Mouse (Mus musculus): ENCODE measurements at regions not wholly inside any gene's neighbourhood (a gene's known extent, or its start where the extent isn't known, plus 50 kb on each side); places are given as distances from the start of the nearest gene placed in this dataset.

DNA sequence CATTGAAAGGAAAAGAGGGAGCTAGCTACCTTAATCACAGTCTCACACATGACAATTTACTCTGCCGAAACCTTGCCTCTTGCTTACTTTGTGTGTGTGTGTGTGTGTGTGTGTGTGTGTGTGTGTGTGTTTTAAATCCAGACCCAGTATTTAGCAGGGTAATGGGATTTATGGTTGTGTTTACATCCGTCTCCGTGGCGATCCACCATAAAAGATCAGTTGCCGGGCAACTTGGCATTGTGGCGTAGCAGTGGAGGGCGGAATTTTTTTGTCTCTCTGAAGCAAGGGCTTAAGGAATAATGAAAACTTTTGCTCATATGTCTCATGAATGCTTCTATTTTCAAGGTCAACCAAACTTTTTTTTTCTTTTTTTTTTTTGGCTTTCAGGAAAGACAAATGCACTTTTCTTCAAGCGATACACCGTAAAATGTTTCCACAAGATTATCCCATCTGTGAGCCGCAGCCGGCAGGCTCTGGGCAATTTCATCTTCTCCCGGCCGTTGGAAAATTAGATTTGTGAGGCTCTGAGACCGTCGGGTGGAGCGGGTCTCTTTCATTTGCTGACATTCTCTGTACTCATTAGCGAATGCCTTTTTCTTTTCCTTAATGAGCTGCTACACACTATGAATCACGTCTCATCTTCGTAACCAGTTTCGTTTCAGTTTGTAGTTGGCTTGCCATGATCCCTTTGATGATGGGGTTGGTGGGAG, 53.9 kb upstream of the Ptch1 start:
- 21% methylated on average over 20 of the region's 20 CpGs for WGBS
- no peaks in the 10 kb centered on the region for H3K36me3 ChIP-seq
- H3K9ac ChIP-seq = no peak overlapping the region
- no peaks in the 10 kb centered on the region for H3K9me3 ChIP-seq
- 0 out of 2 replicates have a peak, but pooled peaks have one; percentile 75 for ATAC-seq (ENCODE audit: insufficient number of reproducible peaks, insufficient read depth, low FRiP score, low TSS enrichment, low read depth)
- peaks cover 4% of the 10 kb centered on the region; the same call in 1 of the 2 replicates for H3K4me1 ChIP-seq
- peak overlapping the region; percentile 51 for H3K4me2 ChIP-seq
- 0 out of 2 replicates have a peak overlapping the region, but pooled peaks have one; percentile 9 for H3K27ac ChIP-seq
- H3K4me3 ChIP-seq = peak overlapping the region; percentile 25
- no peaks in the 10 kb centered on the region for H3K27me3 ChIP-seq

GRCm38 (mm10) chr13:63627894-63628287, 54.5 kb upstream of the Ptch1 start:
- Histone ChIP-seq H3K4me3 (peak overlapping the region; percentile 25; the same call in 1 of the 2 replicates), H3K9me3 (no peaks in the 10 kb centered on the region), H3K27me3 (no peaks in the 10 kb centered on the region), H3K27ac (0 out of 2 replicates have a peak overlapping the region, but pooled peaks have one; percentile 9), H3K36me3 (no peaks in the 10 kb centered on the region), H3K9ac (no peak overlapping the region), H3K4me1 (peaks cover 4% of the 10 kb centered on the region; the same call in 1 of the 2 replicates), H3K4me2 (peak overlapping the region; percentile 51)
- 95% methylated on average over 4 of the region's 4 CpGs for WGBS
- ATAC-seq (ENCODE audit: insufficient number of reproducible peaks, insufficient read depth, low FRiP score, low TSS enrichment, low read depth) = no peak

DNA sequence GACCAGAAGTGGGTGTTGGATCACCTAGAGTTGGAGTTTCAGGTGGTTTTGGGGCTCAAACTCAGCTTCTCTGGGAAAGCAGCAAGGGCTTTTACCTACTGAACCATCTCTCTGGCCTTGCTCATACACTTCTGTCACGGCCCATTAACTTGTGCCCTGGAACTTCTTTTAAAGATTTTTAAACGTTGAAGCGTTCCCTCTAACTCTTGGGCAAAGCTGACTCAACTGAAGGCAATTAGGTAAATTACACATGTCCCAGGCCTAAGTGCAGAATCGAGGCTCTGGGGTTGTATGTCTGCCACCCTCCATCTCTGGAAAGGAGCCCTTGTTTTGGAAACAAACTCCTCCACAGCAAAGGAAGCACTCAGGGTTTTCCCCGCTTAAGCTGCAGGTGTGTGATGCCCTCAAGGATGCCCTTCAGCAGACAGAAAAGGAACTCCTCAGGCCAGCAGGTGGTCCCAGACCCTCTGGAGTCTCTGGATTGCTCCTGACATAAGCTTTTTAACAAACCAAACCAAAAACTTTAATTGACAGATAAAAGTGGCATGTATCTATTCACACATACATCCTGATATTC, 58.5 kb upstream of the Ptch1 start:
- Histone ChIP-seq H3K4me1 (peaks cover 4% of the 10 kb centered on the region; the same call in 1 of the 2 replicates), H3K27ac (no peak overlapping the region), H3K27me3 (no peaks in the 10 kb centered on the region), H3K4me2 (no peak overlapping the region), H3K9me3 (no peaks in the 10 kb centered on the region), H3K9ac (no peak overlapping the region), H3K4me3 (no peak overlapping the region), H3K36me3 (no peaks in the 10 kb centered on the region)
- no peak for ATAC-seq (ENCODE audit: insufficient number of reproducible peaks, insufficient read depth, low FRiP score, low TSS enrichment, low read depth)
- WGBS = 25% methylated on average over 5 of the region's 5 CpGs

GRCm38 (mm10) chr13:63634294-63634693, 60.9 kb upstream of the Ptch1 start:
- H3K4me1 ChIP-seq = no peaks in the 10 kb centered on the region
- H3K4me2 ChIP-seq = no peak overlapping the region
- H3K4me3 ChIP-seq = no peak overlapping the region
- no peaks in the 10 kb centered on the region for H3K9me3 ChIP-seq
- no peak overlapping the region for H3K27ac ChIP-seq
- WGBS = 85% methylated on average over 2 of the region's 2 CpGs
- H3K9ac ChIP-seq = no peak overlapping the region
- no peaks in the 10 kb centered on the region for H3K36me3 ChIP-seq
- no peaks in the 10 kb centered on the region for H3K27me3 ChIP-seq
- no peak for ATAC-seq (ENCODE audit: insufficient number of reproducible peaks, insufficient read depth, low FRiP score, low TSS enrichment, low read depth)

DNA sequence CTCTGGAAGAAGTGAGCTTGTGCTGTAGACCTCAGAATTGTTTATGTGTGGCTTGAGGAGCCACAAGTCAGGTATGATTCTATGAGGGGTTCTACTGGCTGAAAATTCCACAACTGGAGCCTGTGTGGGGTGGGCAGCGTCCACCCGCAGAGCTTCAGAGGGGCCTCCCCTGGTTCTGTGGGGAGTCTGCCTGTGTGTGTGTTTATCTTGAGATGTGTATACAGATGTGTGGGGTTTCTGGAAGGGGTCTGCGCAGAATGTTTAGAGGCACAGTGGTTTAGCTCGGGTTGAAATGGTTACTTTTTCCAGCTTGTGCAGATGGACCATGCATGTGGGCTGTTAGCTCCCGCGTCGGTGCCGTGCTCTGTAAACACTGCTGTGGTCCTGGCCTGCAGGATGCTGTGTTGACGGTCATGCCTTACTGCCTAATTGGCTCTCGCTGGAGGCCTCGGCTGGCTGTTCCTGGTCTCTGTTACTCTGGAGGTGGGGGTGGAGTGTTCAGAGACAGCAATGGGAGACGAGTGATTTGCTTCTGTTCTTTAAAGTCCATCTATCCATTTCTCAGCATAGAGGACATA, 68.3 kb upstream of the Ptch1 start:
- Histone ChIP-seq H3K27ac (peak overlapping the region; percentile 58), H3K36me3 (no peaks in the 10 kb centered on the region), H3K27me3 (no peaks in the 10 kb centered on the region), H3K9me3 (no peaks in the 10 kb centered on the region), H3K4me2 (no peak overlapping the region), H3K4me1 (peaks cover 25% of the 10 kb centered on the region), H3K4me3 (no peak overlapping the region), H3K9ac (no peak overlapping the region)
- peak; percentile 86 for ATAC-seq (ENCODE audit: insufficient number of reproducible peaks, insufficient read depth, low FRiP score, low TSS enrichment, low read depth)
- WGBS = 26% methylated on average over 12 of the region's 12 CpGs

DNA sequence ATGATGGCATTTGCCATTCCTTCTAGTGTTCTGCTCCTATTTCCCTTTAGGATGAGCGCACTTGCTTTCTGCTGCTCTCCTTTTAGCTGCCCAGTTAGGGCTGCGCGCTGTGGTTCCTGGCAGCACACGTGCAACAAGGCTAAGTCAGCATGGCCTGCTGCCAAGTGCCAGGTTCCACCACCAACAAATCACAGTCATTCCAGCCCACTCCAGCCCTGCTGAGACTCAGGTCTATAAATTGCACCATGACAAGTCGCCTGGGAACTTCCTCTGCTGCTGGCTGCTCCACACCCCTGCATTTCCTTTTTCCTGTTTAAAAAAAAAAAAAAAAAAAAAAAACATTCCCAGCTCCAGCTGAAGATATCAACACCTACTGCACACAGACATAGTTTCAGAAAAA, 69.2 kb upstream of the Ptch1 start:
- H3K4me2 ChIP-seq = no peak overlapping the region

DNA sequence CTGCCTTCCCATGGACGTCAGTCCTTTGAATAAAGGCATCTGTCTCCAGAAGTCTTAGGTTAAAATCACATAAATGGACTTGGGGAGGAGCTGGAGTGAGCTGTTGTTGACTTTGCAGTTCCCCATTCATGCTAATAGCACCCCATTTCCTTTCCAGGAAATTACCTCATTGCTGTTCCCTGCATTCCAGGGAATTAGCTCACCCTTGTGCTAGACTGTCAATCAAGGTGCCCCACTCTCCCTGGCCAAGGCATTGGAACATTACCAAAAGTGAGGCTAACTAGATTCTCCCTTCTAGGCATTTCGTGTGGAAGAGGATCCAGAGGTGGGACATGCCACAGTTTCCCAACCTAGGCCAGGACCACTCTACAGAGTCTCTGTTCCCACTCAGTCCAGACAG, 70.0 kb upstream of the Ptch1 start:
- WGBS = 42% methylated on average over 2 of the region's 2 CpGs
- no peak for ATAC-seq (ENCODE audit: insufficient number of reproducible peaks, insufficient read depth, low FRiP score, low TSS enrichment, low read depth)
- Histone ChIP-seq H3K4me2 (0 out of 2 replicates have a peak overlapping the region, but pooled peaks have one; percentile 7), H3K9ac (no peak overlapping the region), H3K4me3 (no peak overlapping the region), H3K27me3 (no peaks in the 10 kb centered on the region), H3K36me3 (no peaks in the 10 kb centered on the region), H3K4me1 (peaks cover 25% of the 10 kb centered on the region), H3K9me3 (no peaks in the 10 kb centered on the region), H3K27ac (peak overlapping the region; percentile 60)

More for the DNA sequence above, 69.2 kb upstream of the Ptch1 start:
- Histone ChIP-seq H3K4me1 (peaks cover 25% of the 10 kb centered on the region), H3K4me3 (no peak overlapping the region), H3K9me3 (no peaks in the 10 kb centered on the region), H3K27me3 (no peaks in the 10 kb centered on the region), H3K27ac (peak overlapping the region; percentile 60; the same call in 1 of the 2 replicates), H3K9ac (no peak overlapping the region), H3K36me3 (no peaks in the 10 kb centered on the region)
- WGBS = 46% methylated on average over 5 of the region's 5 CpGs
- ATAC-seq (ENCODE audit: insufficient number of reproducible peaks, insufficient read depth, low FRiP score, low TSS enrichment, low read depth) = peak; percentile 70; the same call in 1 of the 2 replicates

DNA sequence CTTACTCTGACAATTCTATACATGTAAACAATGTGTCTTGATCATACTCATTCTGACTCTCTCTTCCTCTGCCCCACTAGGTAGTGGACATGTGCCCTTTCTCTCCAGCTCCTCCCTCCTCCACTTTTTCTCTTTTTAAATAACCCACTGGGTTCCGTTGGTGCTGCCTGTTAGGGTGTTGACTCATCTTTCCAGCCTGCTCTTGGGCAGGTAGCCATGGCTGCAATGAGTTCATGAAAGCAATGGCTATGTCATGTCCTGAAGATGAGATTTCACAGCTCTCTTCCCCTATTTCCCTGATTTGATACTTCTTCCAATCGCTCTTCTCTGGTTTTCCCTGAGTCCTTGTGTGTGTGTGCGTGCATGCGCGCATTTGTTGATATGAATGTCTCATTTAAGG, 70.9 kb upstream of the Ptch1 start:
- no peaks in the 10 kb centered on the region for H3K27me3 ChIP-seq
- 92% methylated on average over 5 of the region's 5 CpGs for WGBS
- no peak overlapping the region for H3K27ac ChIP-seq
- H3K4me2 ChIP-seq = no peak overlapping the region
- H3K36me3 ChIP-seq = no peaks in the 10 kb centered on the region
- ATAC-seq (ENCODE audit: insufficient number of reproducible peaks, insufficient read depth, low FRiP score, low TSS enrichment, low read depth) = no peak
- no peak overlapping the region for H3K9ac ChIP-seq
- H3K4me3 ChIP-seq = no peak overlapping the region
- H3K4me1 ChIP-seq = peaks cover 28% of the 10 kb centered on the region
- no peaks in the 10 kb centered on the region for H3K9me3 ChIP-seq

DNA sequence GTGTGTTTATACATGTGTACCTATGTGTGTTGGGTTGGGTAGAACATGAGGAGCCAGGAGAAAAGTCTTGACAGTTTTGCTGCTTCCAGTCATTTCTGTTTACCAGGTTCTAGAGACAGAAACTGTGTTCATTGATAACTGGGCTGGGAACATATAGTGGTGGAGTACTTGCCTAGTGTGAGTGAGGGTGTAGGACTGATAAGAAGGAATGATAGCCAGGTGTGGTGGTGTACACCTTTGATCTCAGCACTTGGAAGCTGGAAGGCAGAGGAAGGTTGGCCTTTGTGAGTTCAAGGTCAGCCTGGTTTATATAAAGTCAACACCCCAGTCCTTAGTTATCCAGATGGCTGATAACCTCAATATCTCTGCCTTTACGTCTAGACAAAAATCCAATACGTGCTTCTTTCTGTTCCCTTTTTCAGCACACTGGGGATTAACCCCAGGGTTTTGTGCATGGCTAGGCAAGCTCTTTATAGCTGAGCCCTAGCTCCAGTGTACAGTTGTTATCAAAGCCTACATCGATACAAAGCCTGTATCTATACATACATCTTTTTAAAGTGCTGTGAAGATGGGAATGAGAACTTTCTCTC, 75.8 kb upstream of the Ptch1 start:
- no peak for ATAC-seq (ENCODE audit: insufficient number of reproducible peaks, insufficient read depth, low FRiP score, low TSS enrichment, low read depth)
- no peaks in the 10 kb centered on the region for H3K9me3 ChIP-seq
- whole genome bisulfite sequencing = 76% methylated on average over 3 of the region's 3 CpGs
- no peak overlapping the region for H3K9ac ChIP-seq
- no peaks in the 10 kb centered on the region for H3K36me3 ChIP-seq
- H3K4me3 ChIP-seq = no peak overlapping the region
- no peaks in the 10 kb centered on the region for H3K27me3 ChIP-seq
- H3K27ac ChIP-seq = no peak overlapping the region
- no peak overlapping the region for H3K4me2 ChIP-seq
- peaks cover 3% of the 10 kb centered on the region; the same call in 1 of the 2 replicates for H3K4me1 ChIP-seq

- ATAC-seq (ENCODE audit: insufficient number of reproducible peaks, insufficient read depth, low FRiP score, low TSS enrichment, low read depth) = no peak
- H3K27me3 ChIP-seq = no peaks in the 10 kb centered on the region
- 81% methylated on average over 6 of the region's 6 CpGs for WGBS
Measured at GRCm38 (mm10) chr13:63654514-63654913, 81.1 kb upstream of the Ptch1 start.

GRCm38 (mm10) chr13:63657115-63657514, 83.7 kb upstream of the Ptch1 start:
- no peak for ATAC-seq (ENCODE audit: insufficient number of reproducible peaks, insufficient read depth, low FRiP score, low TSS enrichment, low read depth)
- H3K9me3 ChIP-seq = no peaks in the 10 kb centered on the region
- H3K4me3 ChIP-seq = no peak overlapping the region
- H3K9ac ChIP-seq = no peak overlapping the region
- H3K27me3 ChIP-seq = no peaks in the 10 kb centered on the region
- no peaks in the 10 kb centered on the region for H3K36me3 ChIP-seq
- WGBS = 84% methylated on average over 8 of the region's 8 CpGs
- no peaks in the 10 kb centered on the region for H3K4me1 ChIP-seq
- no peak overlapping the region for H3K27ac ChIP-seq
- no peak overlapping the region for H3K4me2 ChIP-seq

More at GRCm38 (mm10) chr13:63654514-63654913, 81.1 kb upstream of the Ptch1 start:
- no peak overlapping the region for H3K9ac ChIP-seq
- H3K4me2 ChIP-seq = no peak overlapping the region
- H3K4me3 ChIP-seq = no peak overlapping the region
- no peaks in the 10 kb centered on the region for H3K4me1 ChIP-seq
- H3K9me3 ChIP-seq = no peaks in the 10 kb centered on the region
- no peaks in the 10 kb centered on the region for H3K36me3 ChIP-seq
- H3K27ac ChIP-seq = no peak overlapping the region
